25 mouse cellular contexts compared by ENCODE assay signal in the genomic region with DNA sequence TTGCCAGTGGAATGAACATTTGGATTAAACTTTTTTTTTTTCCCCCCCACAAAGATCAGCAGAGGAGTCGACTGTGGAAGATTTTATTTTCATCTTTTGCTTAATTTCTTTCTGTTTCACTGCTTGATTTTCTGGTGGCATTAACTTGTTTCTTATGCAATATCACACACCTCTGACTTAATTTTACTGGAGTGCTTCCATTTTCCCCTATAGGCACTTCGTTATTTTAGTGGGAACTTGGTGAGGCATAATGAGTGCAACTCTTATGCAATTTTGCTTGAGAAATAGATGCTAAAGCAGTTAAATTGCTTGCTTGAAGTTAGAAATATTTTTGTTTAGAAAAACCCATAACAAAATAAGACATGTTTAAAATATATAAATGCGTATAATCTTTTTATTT.
"Had no signal": no experiment of that assay in that cellular context is flagged by ENCODE, and none has a peak within 500 bp of the region (broad histone marks: within the 10 kb centered on the region; RNA-seq: fewer than 3 reads in every experiment).

No protein-coding gene starts in this region.

- ATAC-seq: hindbrain, embryonic 16.5 days; inflammation-experienced regulatory T-cells, adult 6 months; intestine, embryonic 15.5 days; intestine, postnatal 0 days had no signal

- H3K4me2 ChIP-seq: heart, embryonic 12.5 days; hindbrain, embryonic 12.5 days; hindbrain, embryonic 14.5 days; intestine, embryonic 15.5 days; limb, embryonic 12.5 days; liver, embryonic 11.5 days had no signal

- H3K36me3 ChIP-seq: heart, embryonic 10.5 days; heart, embryonic 12.5 days; hindbrain, embryonic 10.5 days; hindbrain, embryonic 12.5 days; intestine, embryonic 15.5 days; limb, embryonic 10.5 days; limb, embryonic 12.5 days had no signal

- DNase-seq: gastrocnemius, postnatal 10 days; gastrocnemius, postnatal 25 days; heart, adult 18-20 months; heart, postnatal 10 days; heart, postnatal 4 days; kidney, adult 18-20 months; kidney, adult 8-10 months; kidney, postnatal 14 days; kidney, postnatal 36 days; layer of hippocampus, adult 9-11 months; liver had no signal

- H3K4me3 ChIP-seq: heart, embryonic 10.5 days; heart, embryonic 12.5 days; hindbrain, embryonic 10.5 days; hindbrain, embryonic 12.5 days; intestine, embryonic 15.5 days; left cerebral cortex, adult 2 months; limb, embryonic 10.5 days; limb, embryonic 12.5 days had no signal

- H3K27me3 ChIP-seq: heart, embryonic 12.5 days; hindbrain, embryonic 12.5 days; intestine, embryonic 15.5 days; limb, embryonic 12.5 days had no signal

- H3K4me1 ChIP-seq: heart, embryonic 10.5 days; heart, embryonic 12.5 days; hindbrain, embryonic 10.5 days; hindbrain, embryonic 12.5 days; intestine, embryonic 15.5 days; limb, embryonic 10.5 days; limb, embryonic 12.5 days had no signal

- H3K9ac ChIP-seq: heart, embryonic 12.5 days; hindbrain, embryonic 12.5 days; hindbrain, embryonic 14.5 days; intestine, embryonic 15.5 days; limb, embryonic 12.5 days had no signal

- H3K9me3 ChIP-seq: heart, embryonic 10.5 days; heart, embryonic 12.5 days; hindbrain, embryonic 10.5 days; hindbrain, embryonic 12.5 days; intestine, embryonic 15.5 days; limb, embryonic 10.5 days; limb, embryonic 12.5 days had no signal

- H3K27ac ChIP-seq: heart, embryonic 10.5 days; hindbrain, embryonic 10.5 days; hindbrain, embryonic 12.5 days; hindbrain, embryonic 14.5 days; intestine, embryonic 15.5 days; kidney, postnatal 0 days; left cerebral cortex, adult 2 months; limb, embryonic 10.5 days; limb, embryonic 12.5 days had no signal
